Mouse (Mus musculus): ENCODE data around the gene Fermt2.
A peak's percentile ranks its signal among the peaks of the same experiment; 100 is the strongest.

- TF ChIP-seq POLR2A (IDR thresholded peaks at IDR 0.05; ENCODE audit: control insufficient read depth, low read depth, low read length) (no peak), CTCF (IDR thresholded peaks at IDR 0.05; ENCODE audit: control insufficient read depth, insufficient read depth, insufficient replicate concordance, low read depth, low read length) (peak; percentile 96)
These were observed 97.9 kb downstream of the Fermt2 start for GRCm38 (mm10) chr14:45432003-45432402.
